Mouse (Mus musculus) MN1 (cell line): ENCODE data around the gene Mgat5.

Source experiments
- DNase-seq: peaks from one replicate; pipeline ENCODE4 v3.0.0-alpha.2; 2016; ENCODE audit warnings: low spot score

Mgat5 gene

DNA sequence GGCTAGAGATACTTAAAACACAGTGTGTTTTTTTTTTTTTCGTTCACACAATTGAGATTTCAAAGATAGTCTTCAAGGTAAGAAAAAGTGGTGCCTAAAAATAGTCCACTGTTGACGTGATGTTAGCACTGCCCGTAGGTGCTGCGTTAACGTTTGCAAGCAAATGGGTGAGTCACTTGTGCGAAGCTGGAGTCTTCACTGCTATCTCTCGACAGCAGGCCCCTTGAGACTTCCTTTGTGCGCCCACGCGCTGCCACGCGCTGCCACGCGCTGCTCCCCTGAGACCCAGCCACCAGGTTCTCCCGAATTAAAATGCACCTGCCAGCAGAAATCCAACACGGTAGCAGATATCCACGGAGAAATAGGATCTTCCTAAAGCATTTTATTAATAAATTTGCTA, 295.9 kb downstream of the Mgat5 start:
- DNase-seq: peak; percentile 59

DNA sequence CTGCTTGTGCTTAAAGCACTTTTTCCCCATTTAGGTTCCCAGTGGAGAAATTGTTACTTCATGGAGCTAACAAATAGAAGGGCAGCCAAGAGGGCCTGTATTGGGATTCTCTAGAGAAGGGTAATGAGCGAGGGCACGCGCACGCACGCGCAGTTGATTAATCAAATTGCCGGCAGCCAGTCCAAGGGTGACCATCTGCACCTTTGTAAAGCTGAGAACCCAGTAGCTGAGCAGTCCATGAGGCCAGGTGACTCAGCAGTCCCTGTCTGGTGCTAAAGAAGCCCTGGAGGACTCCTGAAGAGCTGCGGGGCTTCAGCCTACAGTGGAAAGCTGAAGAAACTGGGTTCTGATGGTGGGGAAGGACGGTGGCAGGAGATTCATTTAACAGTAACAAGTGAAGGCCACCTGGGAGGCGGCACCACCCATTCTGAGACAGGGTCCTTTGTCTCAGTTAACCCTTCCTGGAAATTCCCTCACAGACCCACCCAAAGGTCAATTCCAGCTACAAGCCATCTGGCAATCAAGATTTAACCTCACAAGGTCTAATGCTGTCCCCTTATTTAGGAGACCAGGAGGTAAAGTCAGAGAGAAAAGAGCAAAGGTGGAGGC, 302.3 kb downstream of the Mgat5 start:
- DNase-seq: no peak

DNA sequence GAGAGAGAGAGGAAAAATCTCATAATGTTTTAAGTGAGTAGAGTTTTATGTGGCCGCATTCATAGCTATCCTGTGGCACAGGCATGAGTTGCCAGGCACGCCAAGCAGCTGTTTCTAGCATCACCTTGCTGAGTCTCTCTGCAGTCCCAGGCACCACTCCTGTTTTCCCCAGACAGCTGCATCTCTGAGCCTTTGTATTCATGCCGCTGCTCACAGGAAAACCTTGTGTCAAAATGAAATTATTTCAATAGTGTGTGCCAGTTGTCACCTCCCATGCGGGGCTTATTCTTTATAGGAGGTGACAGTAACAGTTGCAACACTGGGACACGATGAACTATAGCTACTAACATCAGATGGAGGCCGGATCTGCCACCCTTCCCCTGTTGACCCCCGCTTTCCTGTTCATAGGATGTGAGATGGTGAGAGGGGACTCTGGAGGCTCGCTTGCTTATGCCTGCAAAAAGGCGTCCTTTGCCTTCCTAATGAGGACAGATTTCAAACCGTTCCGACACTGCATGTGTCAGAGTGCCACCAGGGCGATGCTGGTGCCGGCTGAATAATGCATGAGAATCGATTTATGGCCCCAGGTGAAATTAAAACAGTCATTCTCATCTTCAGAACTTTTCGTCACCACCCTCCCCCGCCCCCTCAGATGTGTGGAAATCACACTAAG, 303.4 kb downstream of the Mgat5 start:
- DNase-seq: no peak

DNA sequence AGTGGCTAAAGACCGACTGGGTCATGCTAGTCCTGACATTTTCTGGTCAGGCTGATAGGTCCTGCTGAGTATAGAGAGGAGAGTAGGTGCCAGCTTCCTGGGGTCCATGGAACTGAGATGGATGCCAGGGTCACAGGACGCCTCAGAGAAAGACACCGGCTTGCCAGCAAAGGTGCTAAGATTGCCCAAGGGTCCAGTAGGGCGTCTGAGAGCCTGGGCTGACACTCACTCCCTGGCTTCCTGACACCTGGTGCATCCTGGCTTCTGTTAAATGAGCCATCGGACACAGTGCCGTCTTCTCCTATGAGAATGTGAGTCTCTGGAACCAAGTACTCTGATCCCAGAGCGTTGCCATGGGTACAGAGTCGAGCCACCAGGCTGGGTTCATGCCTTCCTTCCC, 304.1 kb downstream of the Mgat5 start:
- no peak for DNase-seq

DNA sequence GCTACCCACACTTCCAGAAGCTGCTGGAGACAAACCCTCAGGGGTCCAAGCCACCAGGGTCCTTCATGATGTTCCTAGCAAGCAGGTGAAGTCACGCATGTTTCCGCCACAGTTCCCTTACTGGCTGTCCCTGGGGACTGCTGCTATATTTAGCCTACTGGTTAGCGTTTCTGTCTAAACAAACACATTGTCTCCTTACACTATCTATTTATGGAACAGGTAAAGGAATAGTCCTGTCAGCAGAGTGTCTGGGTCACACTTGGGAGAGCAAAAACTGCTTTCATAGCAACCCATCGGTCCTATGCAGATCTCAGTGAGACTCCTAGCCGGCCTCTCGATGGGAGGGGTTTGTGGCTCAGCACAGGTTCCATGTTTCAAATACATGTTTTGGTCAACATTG, 306.5 kb downstream of the Mgat5 start:
- DNase-seq: no peak

DNA sequence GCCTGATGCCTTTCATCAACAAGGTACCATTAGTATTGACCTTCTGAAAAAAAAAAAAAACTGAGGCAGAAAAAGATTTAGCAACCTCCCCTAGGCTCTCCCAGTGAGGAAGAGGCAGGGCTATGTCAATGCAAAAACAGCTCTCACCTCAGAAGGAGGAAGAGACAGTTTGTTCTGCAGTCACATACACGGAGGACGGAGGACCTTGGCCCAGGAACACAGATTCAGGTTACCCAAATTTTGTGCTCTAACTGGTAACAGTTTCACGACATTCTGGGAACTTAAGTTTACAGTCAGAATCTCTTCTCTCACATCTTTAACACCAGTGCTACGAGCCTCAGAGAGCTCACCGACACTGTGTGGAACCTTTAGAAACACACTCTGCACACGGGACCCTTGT, 307.9 kb downstream of the Mgat5 start:
- DNase-seq: no peak

DNA sequence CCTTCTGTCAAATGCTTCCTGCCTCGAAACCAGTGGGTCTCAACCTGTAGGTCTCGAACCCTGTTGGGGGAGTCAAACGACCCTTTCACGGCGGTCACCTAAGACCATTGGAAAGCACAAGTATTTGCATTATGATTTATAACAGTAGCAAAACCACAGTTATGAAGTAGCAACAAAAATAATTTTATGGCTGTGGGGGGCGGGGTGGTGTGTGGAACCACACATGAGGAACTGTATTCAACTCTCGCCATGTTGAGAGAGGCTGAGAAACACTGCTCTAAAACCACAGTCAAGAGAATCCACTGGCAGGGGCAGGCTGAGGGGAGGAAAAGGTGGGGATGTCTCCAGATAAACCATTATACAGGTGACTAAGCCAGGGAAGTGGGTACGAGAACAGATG, 308.3 kb downstream of the Mgat5 start:
- no peak for DNase-seq

DNA sequence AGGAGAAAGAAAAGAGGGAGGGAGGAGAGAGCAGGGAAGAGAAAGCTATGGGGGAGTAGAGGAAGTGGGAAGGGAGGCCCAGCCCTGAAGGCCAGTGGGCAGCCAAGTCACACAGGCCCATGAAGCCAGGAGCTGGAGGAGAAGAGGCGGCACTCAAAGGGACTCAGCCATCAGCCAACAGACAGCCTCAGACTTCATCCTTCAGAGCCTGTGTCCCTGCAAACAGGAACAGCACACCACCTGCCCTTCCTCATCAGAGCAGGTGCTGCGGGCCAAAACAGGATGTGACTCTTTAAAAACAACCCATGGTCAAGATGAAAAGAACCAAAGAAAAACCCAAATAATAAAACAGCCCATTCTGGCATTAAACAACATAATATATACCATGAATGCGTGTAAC, 308.8 kb downstream of the Mgat5 start:
- DNase-seq: no peak

DNA sequence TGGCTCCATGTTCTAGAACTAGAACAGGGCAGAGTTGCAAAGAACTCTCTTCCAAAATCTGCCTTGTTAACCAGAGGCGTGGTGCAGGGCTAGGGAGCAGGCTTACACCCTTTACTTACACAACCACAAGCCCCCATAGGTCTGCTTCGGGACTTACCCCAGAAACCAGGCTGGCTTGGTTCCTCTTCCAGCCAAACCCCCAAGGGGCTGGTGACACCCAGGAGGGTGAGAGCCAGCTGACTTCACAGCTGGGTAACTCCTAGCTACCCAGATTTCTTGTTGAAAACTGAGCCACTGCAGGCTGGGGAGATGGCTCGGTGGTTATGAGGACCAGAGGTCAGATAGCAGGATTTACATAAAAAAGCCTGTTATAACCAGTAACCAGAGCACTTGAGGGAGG, 309.7 kb downstream of the Mgat5 start:
- no peak for DNase-seq

DNA sequence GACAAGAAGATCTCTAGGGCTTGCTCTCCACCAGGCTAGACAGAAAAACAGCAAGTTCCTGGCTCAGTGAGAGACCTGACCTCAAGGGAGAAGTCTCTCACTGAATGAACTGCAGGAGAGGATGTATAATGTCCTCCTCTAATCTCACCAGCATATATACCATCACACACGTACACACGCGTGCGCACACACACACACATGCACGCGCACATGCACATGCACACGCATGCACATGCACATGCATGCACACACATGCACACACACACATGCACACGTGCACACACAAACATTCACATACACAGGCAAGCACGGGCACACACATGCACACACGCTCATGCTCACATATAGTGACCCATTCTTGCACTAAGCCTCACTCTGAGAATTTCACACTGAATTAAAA, 310.1 kb downstream of the Mgat5 start:
- DNase-seq: no peak

DNA sequence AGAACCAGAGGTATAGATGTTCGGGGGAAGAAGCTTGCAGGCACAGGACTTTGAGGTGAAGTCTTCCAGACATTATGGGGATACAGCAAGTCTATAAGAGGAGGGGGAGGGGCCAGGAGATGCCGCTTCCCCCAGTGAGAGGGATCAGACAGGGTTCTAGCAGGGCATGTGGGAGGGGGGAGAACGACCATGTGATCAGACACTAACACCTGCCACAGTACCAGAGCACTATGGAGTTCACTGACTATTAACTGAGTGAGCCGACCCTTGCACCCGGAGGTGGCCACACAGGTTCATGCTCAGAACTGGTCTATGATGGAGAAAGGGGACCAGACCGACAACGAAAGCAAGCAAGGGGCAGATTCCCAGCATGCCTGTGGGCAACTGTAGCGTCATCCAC, 318.5 kb downstream of the Mgat5 start:
- DNase-seq: no peak

DNA sequence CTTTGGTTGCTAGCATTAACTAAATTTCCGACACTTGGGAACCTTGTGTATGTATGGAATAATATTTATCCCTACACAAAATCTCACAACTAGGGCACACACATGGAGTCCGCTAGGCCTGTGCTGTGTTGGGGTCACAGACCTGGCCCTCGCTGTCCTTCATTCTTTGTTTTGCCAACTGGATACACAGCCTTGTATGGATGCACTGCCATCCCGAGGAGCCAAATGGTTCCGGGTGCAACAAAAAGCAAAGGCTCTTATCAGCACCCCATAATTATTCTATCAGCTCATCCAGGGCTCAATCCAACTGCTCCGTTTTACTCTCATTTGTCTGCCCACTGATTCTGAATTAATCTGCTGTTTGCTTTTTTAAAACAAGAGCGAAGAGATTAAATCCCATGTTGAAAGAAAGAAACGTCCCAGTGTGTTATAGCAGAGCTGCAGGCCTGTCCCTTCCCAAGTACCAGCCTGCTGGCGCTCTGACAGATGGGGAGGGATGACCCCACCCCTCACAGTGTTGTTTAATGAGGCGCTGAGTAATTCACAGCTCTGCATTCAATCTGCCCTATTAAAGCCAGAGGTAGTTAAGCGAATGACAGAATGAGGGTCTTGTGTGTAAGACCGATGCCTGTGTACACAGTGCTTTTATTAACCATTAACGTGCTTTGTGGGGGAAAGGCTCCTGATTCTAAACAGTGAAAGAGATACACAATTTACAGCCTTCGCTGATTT, 326.2 kb downstream of the Mgat5 start:
- peak; percentile 51 for DNase-seq

DNA sequence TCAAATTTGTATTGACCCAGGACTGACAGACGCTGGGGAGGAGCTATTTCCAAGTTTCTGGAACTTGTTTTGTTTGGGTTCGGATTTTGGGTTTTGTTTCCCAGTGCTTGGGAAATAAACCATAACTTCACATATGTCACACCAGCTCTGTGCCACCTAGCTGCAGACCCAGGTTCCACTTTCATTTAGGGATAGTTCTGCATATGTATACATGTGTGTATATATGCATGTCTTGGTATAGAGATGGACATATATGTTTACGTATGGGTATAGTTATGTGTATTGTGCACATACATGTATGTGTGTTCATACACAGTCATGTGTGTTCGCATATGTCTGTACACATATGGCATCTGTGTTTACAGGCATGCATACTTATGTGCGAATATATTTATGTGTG, 326.9 kb downstream of the Mgat5 start:
- DNase-seq: no peak

DNA sequence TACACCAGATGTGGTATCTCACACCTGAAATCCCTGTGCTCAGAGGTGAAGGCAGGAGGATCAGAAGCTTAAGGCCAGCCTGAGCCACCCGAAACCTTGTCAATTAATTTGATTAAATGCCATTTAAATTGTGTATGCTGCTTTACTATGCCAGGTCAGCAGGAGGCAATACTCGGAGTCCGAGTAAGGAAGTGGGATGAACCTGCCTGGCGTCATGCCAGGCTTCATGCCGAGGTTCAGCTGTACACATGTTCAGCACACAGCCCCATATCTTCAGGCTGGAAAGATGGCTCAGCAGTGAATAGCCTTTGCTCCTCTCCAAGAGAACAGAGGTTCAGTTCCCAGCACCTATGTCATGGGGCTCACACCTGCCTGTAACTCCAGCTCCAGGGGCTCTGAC, 331.6 kb downstream of the Mgat5 start:
- peak; percentile 32 for DNase-seq

DNA sequence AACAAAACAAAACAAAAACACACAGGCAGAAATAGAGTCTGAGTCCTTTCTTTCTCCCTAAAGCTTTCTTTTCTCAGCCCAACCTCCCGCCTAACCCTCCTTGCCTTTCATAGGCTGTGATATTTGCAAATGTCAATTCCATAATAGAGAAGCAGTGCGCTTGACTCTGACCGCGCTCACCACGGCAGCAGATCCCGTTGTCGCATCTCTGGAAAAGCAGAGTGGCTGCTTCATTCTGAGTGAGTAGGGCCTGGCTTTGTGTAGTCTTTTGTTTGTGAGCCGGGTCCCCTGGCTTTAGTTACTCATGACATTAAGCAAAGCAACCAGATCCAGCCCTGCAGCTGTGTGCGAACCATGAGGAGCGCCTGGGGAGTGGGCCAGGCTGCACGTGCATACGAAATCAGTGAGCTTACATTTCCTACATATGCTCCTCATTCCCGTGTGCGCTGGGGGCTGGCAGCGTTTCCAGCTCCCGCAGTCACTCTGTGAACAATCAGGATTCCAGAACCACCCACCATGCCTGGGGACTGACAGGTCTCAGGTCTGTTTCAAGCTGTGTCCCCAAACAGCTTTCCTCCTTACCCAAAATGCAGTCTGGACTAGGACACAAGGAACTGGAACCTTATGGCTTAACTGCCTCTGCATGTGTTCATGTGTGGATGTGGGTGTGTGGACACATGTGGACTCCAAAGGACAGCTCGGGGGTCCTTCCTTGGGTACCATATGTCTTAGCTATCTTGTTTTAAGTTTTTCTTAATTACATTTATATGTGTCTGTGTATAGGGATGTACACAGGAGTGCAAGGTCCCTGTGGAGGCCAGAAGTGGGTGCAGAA, 332.6 kb downstream of the Mgat5 start:
- DNase-seq: no peak
